Mouse (Mus musculus) lung, adult 2 months (tissue): ENCODE measurements around the gene Ubtfl1.
"Not testable (repeated sequence)": the region's sequence is repeated elsewhere in the genome, so short reads cannot be mapped to it uniquely, and the experiment has no call there.

Source experiments
- CTCF ChIP-seq: fragments of 200-500 bp; IDR thresholded peaks from 2 replicates; pipeline ENCODE4 v1.5.1; 2011; ENCODE audit warnings: mild to moderate bottlenecking, low read length, control low read depth; ENCODE audit not compliant: insufficient read depth
- POLR2A ChIP-seq: fragments of 200-500 bp; IDR thresholded peaks from 2 replicates; pipeline ENCODE4 v1.6.1; 2011; ENCODE audit warnings: low read depth, mild to moderate bottlenecking, control low read depth, low read length, borderline replicate concordance; ENCODE audit errors: extremely low read depth

GRCm38 (mm10) chr9:18373026-18373425 lies 31.2 kb upstream of the Ubtfl1 start:
- TF ChIP-seq CTCF, POLR2A: not testable (repeated sequence)
